Mouse (Mus musculus): Measurements from ENCODE around the gene Prrt1.

DNA sequence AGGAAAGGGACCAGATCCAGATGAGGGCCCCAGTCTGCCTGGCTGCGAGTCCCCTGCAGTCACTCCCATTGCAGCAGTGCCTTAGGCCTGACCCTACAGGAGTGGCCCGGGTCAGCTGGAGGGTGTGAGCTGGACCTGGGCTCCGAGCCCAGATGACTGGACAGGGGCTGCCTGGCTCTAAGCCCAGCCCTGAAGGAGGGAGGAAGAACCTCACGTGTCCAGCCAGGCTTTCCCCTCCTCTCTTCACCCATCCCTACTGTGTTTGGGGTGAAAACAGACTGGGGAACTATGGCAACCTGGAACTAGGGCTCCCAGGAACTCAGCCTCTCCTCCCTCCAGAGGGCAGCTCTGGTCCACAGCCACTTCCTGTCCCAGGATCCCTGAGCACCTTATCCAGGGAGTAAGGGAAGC lies 26.3 kb downstream of the Prrt1 start:
- TF ChIP-seq CTCF (IDR thresholded peaks at IDR 0.05; ENCODE audit: borderline replicate concordance, insufficient read depth, low read length) (no peak; the same call in 1 of the 2 replicates), POLR2A (IDR thresholded peaks at IDR 0.05; ENCODE audit: low read depth, low read length) (no peak)

Data from embryonic fibroblast, embryonic 13.5 days (primary cell).